Mouse (Mus musculus) heart, postnatal 14 days (tissue): ENCODE data around the gene Smg7. TPM values are rescaled to one million over a fixed set of nuclear protein-coding genes. Genes with fewer than 3 reads are reported as not detected.

Experiments used
- DNase-seq, 2 experiments: peaks; one replicate each; pipeline ENCODE4 v3.0.0; 2021 to 2022
- intact Hi-C: fragments of 180-260 bp; cut with DNase I; formaldehyde crosslinking; loops from one replicate; pipeline ENCODE4 v1.15.1; 2025
- total RNA-seq, 2 experiments: library from RNA; stranded (reverse); gene quantifications; 2 replicates each; pipeline ENCODE4 v1.2.3; 2021

Smg7 gene
- total RNA-seq, 2 experiments from 2014 or later: 39.5 to 44.4 TPM

- DNase-seq: no peak
- intact Hi-C loops: no loop called here
These were observed 91.7 kb downstream of the Smg7 start for GRCm38 (mm10) chr1:152810533-152811439.

GRCm38 (mm10) chr1:152809541-152810252 is 92.7 kb downstream of the Smg7 start:
- intact Hi-C loops: no loop called here
- DNase-seq: peak; percentile 35 to 48

- intact Hi-C loops: no loop called here
- no peak for DNase-seq
These were observed 94.1 kb downstream of the Smg7 start for GRCm38 (mm10) chr1:152808392-152808680.

- intact Hi-C loops: no loop called here
- DNase-seq: peak in 1 of 2 experiments; percentile 18
These were observed 94.6 kb downstream of the Smg7 start for GRCm38 (mm10) chr1:152807619-152808391.

DNA sequence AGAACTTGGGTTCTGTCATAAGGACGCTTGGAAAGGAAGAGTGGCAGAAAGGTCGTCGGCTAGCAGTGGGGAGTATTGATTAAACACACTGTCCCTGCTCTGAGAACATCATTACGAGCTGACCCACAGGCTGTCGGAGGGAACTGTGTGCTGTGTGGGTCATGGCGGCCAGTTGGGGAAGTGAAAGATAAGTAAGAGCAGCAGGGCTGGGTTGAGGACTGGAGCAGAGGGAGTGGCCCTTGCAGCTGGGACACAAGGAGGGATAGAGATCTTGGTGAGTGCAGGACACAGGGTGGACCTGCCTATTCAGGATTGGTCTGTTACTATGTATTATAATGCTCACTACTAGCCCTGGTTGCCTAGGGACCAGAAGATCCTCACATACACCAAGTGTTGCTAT is 97.5 kb downstream of the Smg7 start:
- no peak for DNase-seq
- intact Hi-C loops: no loop called here

- DNase-seq: no peak
- intact Hi-C loops: no loop called here
These were observed 101.7 kb downstream of the Smg7 start for GRCm38 (mm10) chr1:152800633-152801176.

DNA sequence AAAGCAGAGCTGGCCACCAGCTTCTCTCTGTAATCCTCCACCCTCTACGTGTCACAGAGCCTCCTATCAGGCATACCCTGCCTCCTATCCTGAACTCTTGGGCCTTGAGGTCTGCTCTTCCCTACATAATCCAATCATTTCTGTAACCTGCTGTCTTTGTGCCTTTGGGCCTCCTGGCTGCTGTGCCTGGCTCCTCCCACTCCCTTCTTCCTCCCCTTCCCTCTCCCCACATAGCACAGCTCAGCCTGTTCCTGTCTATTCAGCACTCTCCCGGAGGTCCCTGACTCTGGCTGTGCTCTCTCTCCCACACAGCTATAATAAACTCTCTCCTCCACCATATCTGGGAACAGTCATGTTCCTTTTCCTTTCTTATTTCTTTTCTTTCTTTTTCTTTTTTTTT is 102.5 kb downstream of the Smg7 start, which contains the start of gene Ncf2:
Ncf2 (plus strand) TSS at position 298 of the 400 bp plus-strand sequence.
- intact Hi-C loops: loop anchor here (5.0 kb wide), 1 partner anchor 597 kb away; no protein-coding TSS in a partner anchor
- DNase-seq: peak in 1 of 2 experiments; percentile 26

- intact Hi-C loops: loop anchor here (5.0 kb wide), 1 partner anchor 599 kb away; no protein-coding TSS in a partner anchor
- DNase-seq: no peak
These were observed 104.3 kb downstream of the Smg7 start for GRCm38 (mm10) chr1:152798125-152798524.

- DNase-seq: no peak
- intact Hi-C loops: loop anchor here (5.0 kb wide), 1 partner anchor 601 kb away; no protein-coding TSS in a partner anchor
These were observed 105.7 kb downstream of the Smg7 start for GRCm38 (mm10) chr1:152796683-152797263.

- no peak for DNase-seq
- intact Hi-C loops: loop anchor here (5.0 kb wide), 1 partner anchor 602 kb away; no protein-coding TSS in a partner anchor
These were observed 106.7 kb downstream of the Smg7 start for GRCm38 (mm10) chr1:152795688-152796255.

DNA sequence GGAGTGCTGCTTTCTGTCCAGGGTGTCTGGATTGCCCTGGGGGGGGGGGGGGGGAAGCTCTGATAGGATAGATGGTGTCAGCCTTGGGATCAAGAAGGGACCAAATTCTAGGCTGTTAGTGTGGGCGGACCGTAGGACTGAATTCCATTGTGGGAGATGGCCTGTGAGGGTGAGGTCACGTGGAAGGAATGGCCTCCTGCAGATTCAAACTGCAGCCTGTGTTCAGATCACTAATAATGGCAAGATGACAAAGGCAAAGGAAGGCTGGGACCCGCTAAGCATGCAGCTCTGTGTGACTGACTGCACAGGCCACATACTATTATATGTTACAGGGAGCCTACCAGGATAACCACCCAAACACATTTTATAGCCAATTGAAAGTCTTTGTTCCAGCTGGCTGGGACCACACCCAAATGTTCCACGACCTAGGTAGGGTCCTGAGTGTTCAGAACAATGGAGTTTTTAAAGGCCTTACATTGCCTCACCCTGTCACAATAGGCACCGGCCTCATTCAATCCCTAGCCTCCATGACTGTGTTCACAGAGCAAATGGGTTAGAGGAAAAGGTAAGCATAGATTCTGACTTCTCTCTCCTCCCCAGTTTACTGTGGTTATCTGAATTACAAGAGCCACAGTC is 108.8 kb downstream of the Smg7 start:
- DNase-seq: no peak
- intact Hi-C loops: no loop called here

- no peak for DNase-seq
- intact Hi-C loops: no loop called here
These were observed 109.5 kb downstream of the Smg7 start for GRCm38 (mm10) chr1:152792736-152793494.

DNA sequence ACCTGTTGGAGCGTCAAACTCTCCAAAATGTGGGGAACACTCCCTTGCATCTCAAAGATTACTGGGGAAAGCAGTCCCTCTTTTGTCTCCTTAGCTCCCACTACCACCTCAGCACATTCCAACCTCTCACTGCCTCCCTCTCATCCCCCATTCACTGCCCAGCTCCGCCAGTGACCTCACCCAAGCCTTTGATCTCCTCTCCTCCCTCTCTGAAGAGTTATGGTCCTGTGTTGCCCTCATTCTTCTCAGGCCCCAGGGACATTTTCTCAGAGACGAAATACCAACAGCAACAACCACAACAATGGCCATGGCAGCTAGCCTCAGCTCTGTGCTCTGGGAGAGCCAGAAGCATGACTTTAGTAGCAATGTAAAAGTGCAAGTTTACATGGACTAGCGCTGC is 111.2 kb downstream of the Smg7 start:
- intact Hi-C loops: loop anchor here (2.0 kb wide), 1 partner anchor 112 kb away; the partner anchor contains the start of gene Smg7

GRCm38 (mm10) chr1:152790821-152791220 is 111.6 kb downstream of the Smg7 start:
- no peak for DNase-seq
- intact Hi-C loops: loop anchor here (2.0 kb wide), 1 partner anchor 112 kb away; the partner anchor contains the start of gene Smg7

More for the DNA sequence above, 111.2 kb downstream of the Smg7 start:
- DNase-seq: no peak

DNA sequence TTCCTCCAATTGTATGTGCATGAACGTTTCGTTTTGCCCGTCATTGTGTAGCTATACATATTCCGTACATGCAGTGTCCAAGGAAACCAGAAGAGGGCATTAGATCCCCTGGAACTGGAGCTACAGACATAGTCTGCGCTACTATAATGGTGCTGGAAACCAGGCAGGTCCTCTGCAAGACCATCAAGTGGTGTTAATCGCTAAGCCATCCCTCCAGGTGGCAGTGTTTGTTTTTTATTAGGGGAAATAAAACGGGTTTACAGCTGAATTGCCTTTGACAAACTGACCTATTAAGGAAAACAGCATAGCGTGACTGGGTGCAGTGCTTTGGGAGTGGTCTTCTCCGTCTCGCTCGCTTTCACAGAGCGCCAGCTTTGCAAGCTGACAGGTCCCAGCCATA is 112.2 kb downstream of the Smg7 start:
- DNase-seq: peak; percentile 26 to 58

DNA sequence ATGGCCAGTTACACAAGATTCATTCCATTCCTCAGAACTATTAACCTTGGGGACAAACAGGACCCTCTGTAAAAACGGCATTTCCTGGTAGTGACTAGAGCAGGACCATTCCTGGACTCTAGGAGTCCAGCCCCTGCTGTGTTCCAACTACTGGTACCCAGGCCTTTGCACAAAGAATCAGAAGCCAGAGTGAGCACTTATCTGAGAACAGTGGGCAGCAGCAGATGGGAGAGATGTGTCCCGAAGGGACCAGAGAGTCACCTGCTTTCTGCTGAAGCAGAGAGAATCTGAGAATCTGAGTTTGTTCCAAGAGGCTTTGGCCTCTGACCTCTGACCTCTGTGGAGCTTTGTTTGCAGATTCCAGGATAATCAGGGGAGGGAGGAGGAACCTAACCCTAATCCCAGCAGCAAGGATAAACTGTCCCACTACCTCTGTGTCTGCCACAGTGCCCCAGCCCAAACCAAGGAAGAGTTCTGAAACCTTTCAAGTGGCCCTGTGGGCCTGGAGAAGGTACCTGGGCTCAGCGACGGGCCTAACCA is 114.3 kb downstream of the Smg7 start:
- intact Hi-C loops: no loop called here
- DNase-seq: no peak

More for the DNA sequence above, 112.2 kb downstream of the Smg7 start:
- intact Hi-C loops: loop anchor here (2.0 kb wide), 1 partner anchor 113 kb away; the partner anchor contains the start of gene Smg7
